In genomic region chr6:49318966-49319594, GRCm38 (mm10) we compare ENCODE assay signal across 8 mouse cellular contexts. TPM values are rescaled to one million over a fixed set of nuclear protein-coding genes. Genes with fewer than 3 reads are reported as not detected.
DNase-seq lines count a peak whose midpoint lies in the region; ATAC-seq and TF ChIP-seq lines count a peak whose summit lies in the region.

TSS of gene Ccdc126 (plus strand) at chr6:49319274.

- ATAC-seq in kidney, embryonic 14.5 days (ENCODE audit: low FRiP score, low TSS enrichment) = peak; percentile 100
- ATAC-seq in limb, embryonic 15.5 days (ENCODE audit: insufficient number of reproducible peaks, low FRiP score, low TSS enrichment, low read depth) = peak; percentile 97

- peak within 1 kb of the TSS; percentile 64 for H3K4me2 ChIP-seq in kidney, embryonic 14.5 days (replicated peaks; ENCODE audit: low read depth, low read length)
- peak within 1 kb of the TSS; percentile 60 for H3K4me2 ChIP-seq in limb, embryonic 15.5 days

- no peak for TF ChIP-seq POLR2A in bone marrow macrophage, adult 2 months (IDR thresholded peaks at IDR 0.05; ENCODE audit: borderline replicate concordance, low read depth, low read length)
- peak; percentile 65 for TF ChIP-seq POLR2A in embryonic fibroblast, embryonic 13.5 days (IDR thresholded peaks at IDR 0.05; ENCODE audit: low read depth, low read length)

- H3K27me3 ChIP-seq in kidney, embryonic 14.5 days (ENCODE audit: control insufficient read depth, insufficient read depth, low read length) = no peaks in the 10 kb centered on the region
- H3K27me3 ChIP-seq in limb, embryonic 15.5 days = no peaks in the 10 kb centered on the region

- no peaks in the 10 kb centered on the region for H3K9me3 ChIP-seq in kidney, embryonic 14.5 days (ENCODE audit: control insufficient read depth, low read length)
- no peaks in the 10 kb centered on the region for H3K9me3 ChIP-seq in limb, embryonic 15.5 days

- DNase-seq in A20 (ENCODE audit: low read depth, low spot score) = peak; percentile 99
- DNase-seq in heart, adult 9 months (ENCODE audit: low spot score in 2 of 2) = peak; percentile 98 to 99
- DNase-seq in monocyte, adult 2 months (ENCODE audit: low read depth in 1 of 2, low spot score in 2 of 2) = peak; percentile 88 to 90
- DNase-seq in spleen, postnatal 36 days (ENCODE audit: low spot score in 2 of 2) = peak; percentile 98

- peak within 1 kb of the TSS; percentile 79 for H3K9ac ChIP-seq in kidney, embryonic 14.5 days (ENCODE audit: low read depth, low read length)
- peak within 1 kb of the TSS; percentile 80 for H3K9ac ChIP-seq in limb, embryonic 15.5 days

- H3K4me3 ChIP-seq in bone marrow macrophage, adult 2 months (ENCODE audit: insufficient read depth, low read length) = peak within 1 kb of the TSS; percentile 81
- peak within 1 kb of the TSS; percentile 65 for H3K4me3 ChIP-seq in embryonic fibroblast, embryonic 13.5 days (ENCODE audit: insufficient read depth, low read length)
- peak within 1 kb of the TSS; percentile 59 for H3K4me3 ChIP-seq in kidney, embryonic 14.5 days (ENCODE audit: low read length)
- H3K4me3 ChIP-seq in limb, embryonic 15.5 days = peak within 1 kb of the TSS; percentile 88

- TF ChIP-seq CTCF in bone marrow macrophage, adult 2 months (IDR thresholded peaks at IDR 0.05; ENCODE audit: low read depth, low read length) = 0 out of 2 replicates have a peak, but pooled peaks have one; percentile 5
- TF ChIP-seq CTCF in embryonic fibroblast, embryonic 13.5 days (IDR thresholded peaks at IDR 0.05; ENCODE audit: borderline replicate concordance, insufficient read depth, low read length) = peak; percentile 60; the same call in 1 of the 2 replicates

- peaks cover 29% of the 10 kb centered on the region for H3K4me1 ChIP-seq in bone marrow macrophage, adult 2 months (ENCODE audit: control insufficient read depth, insufficient read depth, low read length)
- peaks cover 5% of the 10 kb centered on the region; the same call in 1 of the 2 replicates for H3K4me1 ChIP-seq in embryonic fibroblast, embryonic 13.5 days (ENCODE audit: control insufficient read depth, insufficient read depth, low read length)
- H3K4me1 ChIP-seq in kidney, embryonic 14.5 days (ENCODE audit: control insufficient read depth, insufficient read depth, low read length) = peaks cover 11% of the 10 kb centered on the region; the same call in 1 of the 2 replicates
- H3K4me1 ChIP-seq in limb, embryonic 15.5 days = peaks cover 9% of the 10 kb centered on the region

- no peaks in the 10 kb centered on the region for H3K36me3 ChIP-seq in kidney, embryonic 14.5 days (ENCODE audit: control insufficient read depth, insufficient read depth, low read length)
- H3K36me3 ChIP-seq in limb, embryonic 15.5 days = no peaks in the 10 kb centered on the region

- H3K27ac ChIP-seq in bone marrow macrophage, adult 2 months (ENCODE audit: insufficient read depth, low read depth, low read length) = peak within 1 kb of the TSS; percentile 67
- peak within 1 kb of the TSS; percentile 37 for H3K27ac ChIP-seq in embryonic fibroblast, embryonic 13.5 days (ENCODE audit: insufficient read depth, low read length)
- H3K27ac ChIP-seq in kidney, embryonic 14.5 days (ENCODE audit: low read depth, low read length) = peak within 1 kb of the TSS; percentile 25
- H3K27ac ChIP-seq in limb, embryonic 15.5 days = peak within 1 kb of the TSS; percentile 87

- WGBS in kidney, embryonic 14.5 days = under 1% methylated on average over 47 of the region's 47 CpGs
- under 1% methylated on average over 47 of the region's 47 CpGs for WGBS in limb, embryonic 15.5 days

RNA-seq across cellular contexts. Expression of gene Ccdc126, which starts in this region (rescaled TPM):
- polyA plus RNA-seq in bone marrow macrophage, adult 2 months (2012; ENCODE audit: insufficient read depth, insufficient read length, missing spikeins) = 6.4 and 7.0 TPM in 2 replicates
- 8.4 and 9.5 TPM in 2 replicates for polyA plus RNA-seq in embryonic fibroblast, embryonic 13.5 days (2011; ENCODE audit: insufficient read length, low read depth, missing spikeins)
- 8.4 and 11.9 TPM in 2 replicates for polyA plus RNA-seq in kidney, embryonic 14.5 days (2014; fragmentation: Nextera tagmentation; extraction: Ambion mirVana)
- polyA plus RNA-seq in limb, embryonic 15.5 days (2015; fragmentation: Nextera tagmentation; extraction: Ambion mirVana) = 11.0 and 11.6 TPM in 2 replicates

Comparison
In these comparisons a context has a peak if more than half of its experiments do, and no peak if none do; other contexts are left out.
1. Peak in every context shown above with its lines: DNase-seq, ATAC-seq, H3K4me3 ChIP-seq and H3K27ac ChIP-seq.
2. H3K27ac ChIP-seq: peak in every context shown above with its lines; median percentile 87 in limb, embryonic 15.5 days; 67 in bone marrow macrophage, adult 2 months; 37 in embryonic fibroblast, embryonic 13.5 days; 25 in kidney, embryonic 14.5 days.